Mouse (Mus musculus): ENCODE data around the gene Iqgap2.

The Iqgap2 gene

GRCm38 (mm10) chr13:95829431-95830171 is 62.1 kb downstream of the Iqgap2 start:
- peak; percentile 63; the same call in 1 of the 2 replicates for ATAC-seq (ENCODE audit: low TSS enrichment)

GRCm38 (mm10) chr13:95828616-95829015 is 63.1 kb downstream of the Iqgap2 start:
- ATAC-seq (ENCODE audit: low TSS enrichment) = peak; percentile 42; the same call in 1 of the 2 replicates

- no peak for ATAC-seq (ENCODE audit: low TSS enrichment)
Measured at GRCm38 (mm10) chr13:95826178-95826577, 65.5 kb downstream of the Iqgap2 start.

- peak; percentile 54 for ATAC-seq (ENCODE audit: low TSS enrichment)
Measured at GRCm38 (mm10) chr13:95822918-95823317, 68.8 kb downstream of the Iqgap2 start.

- ATAC-seq (ENCODE audit: low TSS enrichment) = peak; percentile 88
Measured at GRCm38 (mm10) chr13:95820071-95820470, 71.7 kb downstream of the Iqgap2 start.

GRCm38 (mm10) chr13:95818941-95819340 is 72.8 kb downstream of the Iqgap2 start:
- ATAC-seq (ENCODE audit: low TSS enrichment) = no peak

GRCm38 (mm10) chr13:95813643-95814042 is 78.1 kb downstream of the Iqgap2 start:
- ATAC-seq (ENCODE audit: low TSS enrichment) = no peak

- ATAC-seq (ENCODE audit: low TSS enrichment) = peak; percentile 82
Measured at GRCm38 (mm10) chr13:95810796-95811195, 80.9 kb downstream of the Iqgap2 start.

GRCm38 (mm10) chr13:95807106-95807750 is 84.5 kb downstream of the Iqgap2 start:
- ATAC-seq (ENCODE audit: low TSS enrichment) = no peak

GRCm38 (mm10) chr13:95805469-95806166 is 86.1 kb downstream of the Iqgap2 start:
- ATAC-seq (ENCODE audit: low TSS enrichment) = no peak

- no peak for ATAC-seq (ENCODE audit: low TSS enrichment)
Measured at GRCm38 (mm10) chr13:95804113-95804512, 87.6 kb downstream of the Iqgap2 start.

GRCm38 (mm10) chr13:95800925-95801324 is 90.8 kb downstream of the Iqgap2 start:
- ATAC-seq (ENCODE audit: low TSS enrichment) = no peak

GRCm38 (mm10) chr13:95799322-95799721 is 92.4 kb downstream of the Iqgap2 start:
- ATAC-seq (ENCODE audit: low TSS enrichment) = no peak

- ATAC-seq (ENCODE audit: low TSS enrichment) = no peak
Measured at GRCm38 (mm10) chr13:95798721-95799120, 93.0 kb downstream of the Iqgap2 start.

GRCm38 (mm10) chr13:95797530-95797929 is 94.2 kb downstream of the Iqgap2 start:
- ATAC-seq (ENCODE audit: low TSS enrichment) = no peak

- ATAC-seq (ENCODE audit: low TSS enrichment) = peak; percentile 70
Measured at GRCm38 (mm10) chr13:95794346-95794745, 97.4 kb downstream of the Iqgap2 start.

GRCm38 (mm10) chr13:95790883-95791282 is 100.8 kb downstream of the Iqgap2 start:
- no peak for ATAC-seq (ENCODE audit: low TSS enrichment)

- ATAC-seq (ENCODE audit: low TSS enrichment) = peak; percentile 92
Measured at GRCm38 (mm10) chr13:95788631-95789376, 102.9 kb downstream of the Iqgap2 start.

GRCm38 (mm10) chr13:95782969-95783332 is 108.8 kb downstream of the Iqgap2 start:
- ATAC-seq (ENCODE audit: low TSS enrichment) = no peak

- ATAC-seq (ENCODE audit: low TSS enrichment) = no peak
Measured at GRCm38 (mm10) chr13:95782311-95782968, 109.3 kb downstream of the Iqgap2 start.

GRCm38 (mm10) chr13:95780038-95780437 is 111.7 kb downstream of the Iqgap2 start:
- ATAC-seq (ENCODE audit: low TSS enrichment) = no peak
